Mouse (Mus musculus) myocyte (in vitro differentiated cells): ENCODE data around the gene Epb41l5. TPM values are rescaled to one million over a fixed set of nuclear protein-coding genes. Genes with fewer than 3 reads are reported as not detected.

Source experiments
- H3K27me3 ChIP-seq: one replicate; pipeline ENCODE4 v1.6.1; 2011; ENCODE audit not compliant: control insufficient read depth, insufficient read depth, insufficient read length
- H3K36me3 ChIP-seq: one replicate; pipeline ENCODE4 v1.6.1; 2011; ENCODE audit not compliant: control insufficient read depth, insufficient read depth
- H3K4me2 ChIP-seq: one replicate; pipeline ENCODE4 v1.6.1; 2011; ENCODE audit warnings: low read depth, control low read depth
- H3K4me3 ChIP-seq: one replicate; pipeline ENCODE4 v1.5.1; 2011; ENCODE audit warnings: mild to moderate bottlenecking, control low read depth, moderate library complexity
- H3K79me2 ChIP-seq: one replicate; pipeline ENCODE4 v1.6.1; 2011; ENCODE audit not compliant: control insufficient read depth, insufficient read depth
- H3ac ChIP-seq: one replicate; pipeline ENCODE4 v1.6.1; 2011; ENCODE audit not compliant: control insufficient read depth, insufficient read length
- CEBPB ChIP-seq: IDR thresholded peaks from 2 replicates; pipeline ENCODE4 v1.6.1; 2011; ENCODE audit warnings: mild to moderate bottlenecking, moderate library complexity; ENCODE audit not compliant: poor library complexity, insufficient read depth, severe bottlenecking
- E2F4 ChIP-seq: IDR thresholded peaks from one replicate; pipeline ENCODE4 v1.6.1; 2011; ENCODE audit warnings: mild to moderate bottlenecking, control low read depth, moderate library complexity; ENCODE audit not compliant: insufficient read depth
- MAX ChIP-seq: IDR thresholded peaks from one replicate; pipeline ENCODE4 v1.6.1; 2011; ENCODE audit warnings: low read depth, mild to moderate bottlenecking, control low read depth
- MYOD1 ChIP-seq, 3 experiments: IDR thresholded peaks; one replicate each; pipeline ENCODE4 v1.6.1; 2011; ENCODE audit warnings: control low read depth in 2 of 3, low read depth in 2 of 3, mild to moderate bottlenecking in 2 of 3, moderate library complexity in 1 of 3; ENCODE audit not compliant: insufficient read length in 2 of 3, control insufficient read depth in 1 of 3
- MYOG ChIP-seq, 3 experiments: IDR thresholded peaks; one replicate each; pipeline ENCODE4 v1.6.1; 2011; ENCODE audit warnings: control low read depth in 2 of 3, low read depth in 2 of 3, mild to moderate bottlenecking in 2 of 3; ENCODE audit not compliant: insufficient read length in 2 of 3, control insufficient read depth in 1 of 3, insufficient read depth in 1 of 3
- POLR2A ChIP-seq: IDR thresholded peaks from one replicate; pipeline ENCODE4 v1.6.1; 2011; ENCODE audit warnings: low read depth, mild to moderate bottlenecking, control low read depth, moderate library complexity; ENCODE audit not compliant: insufficient read length
- POLR2AphosphoS2 ChIP-seq: IDR thresholded peaks from one replicate; pipeline ENCODE4 v1.6.1; 2011; ENCODE audit warnings: low read depth, control low read depth; ENCODE audit not compliant: insufficient read length
- REST ChIP-seq: IDR thresholded peaks from one replicate; pipeline ENCODE4 v1.6.1; 2011; ENCODE audit warnings: mild to moderate bottlenecking, control low read depth, moderate library complexity; ENCODE audit not compliant: insufficient read depth, insufficient read length
- SRF ChIP-seq: IDR thresholded peaks from one replicate; pipeline ENCODE4 v1.6.1; 2011; ENCODE audit warnings: low read depth; ENCODE audit not compliant: control insufficient read depth, insufficient read length
- TCF12 ChIP-seq: IDR thresholded peaks from one replicate; pipeline ENCODE4 v1.6.1; 2011; ENCODE audit warnings: mild to moderate bottlenecking, control low read depth; ENCODE audit not compliant: poor library complexity, insufficient read depth, severe bottlenecking
- TCF3 ChIP-seq: IDR thresholded peaks from one replicate; pipeline ENCODE4 v1.6.1; 2011; ENCODE audit warnings: low read depth, control low read depth; ENCODE audit not compliant: insufficient read length
- USF1 ChIP-seq: IDR thresholded peaks from one replicate; pipeline ENCODE4 v1.6.1; 2011; ENCODE audit warnings: low read depth, mild to moderate bottlenecking, control low read depth, moderate library complexity
- polyA plus RNA-seq: library from polyadenylated mRNA; unstranded; fragments of >200 nt; fragmentation: generic; extraction: Trizol; gene quantifications from one replicate; pipeline ENCODE4 v1.2.1, GENCODE M21; 2012; ENCODE audit warnings: missing spikeins

The Epb41l5 gene
- polyA plus RNA-seq, 1 experiment, result 2.1 TPM

DNA sequence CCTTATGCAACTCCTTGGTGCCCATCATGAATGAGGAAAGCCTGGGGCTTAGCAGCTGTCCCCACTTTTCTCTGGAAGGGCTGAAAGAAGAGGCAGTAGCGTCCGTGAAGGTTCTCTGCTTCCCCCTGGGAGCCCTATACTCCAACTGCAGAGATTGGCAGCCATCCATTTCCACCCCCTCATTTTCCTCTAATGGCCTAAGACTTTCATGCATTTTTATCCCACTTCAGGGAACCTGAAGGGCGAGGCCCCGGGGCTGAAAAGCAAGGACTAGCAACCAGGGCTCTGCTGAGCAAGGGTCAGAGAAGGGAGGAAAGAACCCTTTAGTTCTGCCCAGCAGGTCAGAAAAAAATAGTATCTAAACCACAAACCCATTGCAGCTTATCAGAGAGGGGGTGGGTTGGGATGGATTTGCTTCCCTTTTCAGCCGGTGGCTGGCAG lies 123.8 kb downstream of the Epb41l5 start:
- H3K79me2 ChIP-seq, result peaks cover 10% of the 10 kb centered on the region
- H3K4me2 ChIP-seq, result peak overlapping the region; percentile 98
- peak overlapping the region; percentile 38 for H3K4me3 ChIP-seq
- no peaks in the 10 kb centered on the region for H3K27me3 ChIP-seq
- H3ac ChIP-seq, result no peak overlapping the region
- no peak for TF ChIP-seq REST
- TF ChIP-seq MYOD1 (IDR thresholded peaks at IDR 0.05; ENCODE audit: control insufficient read depth in 1 of 3, insufficient read length in 2 of 3, low read depth in 2 of 3), result peak in 2 of 3 experiments; percentile 69 to 70
- H3K36me3 ChIP-seq, result peaks cover 7% of the 10 kb centered on the region

DNA sequence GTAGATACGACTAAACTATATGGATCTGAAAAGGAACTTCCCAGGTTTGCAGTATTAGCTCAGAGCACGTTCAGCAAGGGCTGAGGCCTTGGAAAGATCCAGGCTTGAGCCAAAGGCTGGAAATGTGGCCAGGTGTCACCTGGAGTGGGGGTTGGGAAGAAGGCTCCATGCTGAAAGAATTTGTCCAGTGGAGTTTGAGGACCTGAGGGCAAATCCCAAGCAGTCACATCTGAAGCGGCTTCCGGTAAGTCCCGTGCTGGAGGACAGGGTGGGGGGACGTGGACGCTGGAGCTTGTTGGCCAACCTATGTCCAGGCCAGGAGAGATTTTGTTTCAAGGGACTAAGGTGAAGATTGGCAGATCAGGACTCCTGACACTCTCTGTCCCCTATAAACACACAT lies 125.0 kb downstream of the Epb41l5 start:
- Histone ChIP-seq H3K79me2 (peaks cover 10% of the 10 kb centered on the region), H3K27me3 (no peaks in the 10 kb centered on the region), H3K4me2 (no peak overlapping the region), H3K36me3 (peaks cover 7% of the 10 kb centered on the region), H3K4me3 (no peak overlapping the region), H3ac (no peak overlapping the region)
- TF ChIP-seq MYOD1 (IDR thresholded peaks at IDR 0.05; ENCODE audit: control insufficient read depth in 1 of 3, insufficient read length in 2 of 3, low read depth in 2 of 3), result no peak
- no peak for TF ChIP-seq POLR2AphosphoS2
- no peak for TF ChIP-seq SRF
- no peak for TF ChIP-seq MAX
- TF ChIP-seq E2F4, result no peak
- no peak for TF ChIP-seq REST
- no peak for TF ChIP-seq MYOG (IDR thresholded peaks at IDR 0.05; ENCODE audit: control insufficient read depth in 1 of 3, insufficient read depth in 1 of 3, insufficient read length in 2 of 3, low read depth in 2 of 3)
- TF ChIP-seq USF1, result no peak

DNA sequence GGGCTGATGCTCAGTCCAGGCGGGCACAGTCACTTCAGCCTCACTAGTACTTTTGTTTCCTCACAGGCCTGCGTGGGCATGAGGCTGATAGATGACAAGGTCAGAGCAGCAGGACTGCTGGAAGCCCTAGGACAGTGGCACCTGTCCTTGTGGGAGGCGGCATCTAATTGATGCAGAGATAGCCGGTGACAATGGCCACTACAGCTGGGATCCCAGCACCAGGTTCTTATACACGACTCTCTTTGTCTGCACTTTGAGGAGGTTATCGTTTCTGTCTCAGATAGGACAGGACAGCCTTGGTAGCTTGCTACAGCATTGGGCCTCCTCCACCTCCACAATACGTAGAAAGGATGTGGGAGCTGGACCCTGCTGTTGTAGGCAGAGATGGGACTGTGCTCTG lies 125.4 kb downstream of the Epb41l5 start:
- TF ChIP-seq TCF3 (no peak), USF1 (no peak), CEBPB (no peak), REST (no peak), POLR2AphosphoS2 (no peak), MYOD1 (IDR thresholded peaks at IDR 0.05; ENCODE audit: control insufficient read depth in 1 of 3, insufficient read length in 2 of 3, low read depth in 2 of 3) (no peak), SRF (no peak), E2F4 (no peak), MYOG (IDR thresholded peaks at IDR 0.05; ENCODE audit: control insufficient read depth in 1 of 3, insufficient read depth in 1 of 3, insufficient read length in 2 of 3, low read depth in 2 of 3) (no peak), MAX (no peak), POLR2A (no peak), TCF12 (no peak)
- Histone ChIP-seq H3K4me3 (no peak overlapping the region), H3K27me3 (no peaks in the 10 kb centered on the region), H3K4me2 (no peak overlapping the region), H3K36me3 (peaks cover 5% of the 10 kb centered on the region), H3ac (no peak overlapping the region), H3K79me2 (peaks cover 10% of the 10 kb centered on the region)

DNA sequence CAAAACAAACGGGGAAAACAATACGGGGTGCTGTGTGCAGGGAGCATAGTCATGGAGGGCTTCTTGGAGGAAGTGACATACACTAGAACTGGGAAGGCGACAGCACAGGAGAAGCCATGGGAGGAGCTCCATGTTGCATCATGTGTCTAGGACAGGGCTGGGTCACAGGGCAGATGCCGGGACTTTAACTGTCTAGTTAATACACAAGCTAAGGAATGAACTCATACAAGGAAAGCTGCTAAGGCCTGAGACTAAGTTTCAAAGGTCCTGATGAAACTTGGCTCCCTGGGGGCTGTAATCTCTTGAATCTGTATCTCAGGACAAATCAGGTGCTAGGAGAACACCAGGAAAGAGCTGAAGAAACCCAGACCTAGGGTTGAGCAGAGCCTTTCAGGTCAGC lies 126.1 kb downstream of the Epb41l5 start:
- no peak overlapping the region for H3K4me3 ChIP-seq
- TF ChIP-seq SRF, result no peak
- TF ChIP-seq POLR2A, result no peak
- TF ChIP-seq USF1, result no peak
- H3K27me3 ChIP-seq, result no peaks in the 10 kb centered on the region
- H3K36me3 ChIP-seq, result no peaks in the 10 kb centered on the region
- H3ac ChIP-seq, result no peak overlapping the region
- peaks cover 10% of the 10 kb centered on the region for H3K79me2 ChIP-seq
- H3K4me2 ChIP-seq, result no peak overlapping the region

DNA sequence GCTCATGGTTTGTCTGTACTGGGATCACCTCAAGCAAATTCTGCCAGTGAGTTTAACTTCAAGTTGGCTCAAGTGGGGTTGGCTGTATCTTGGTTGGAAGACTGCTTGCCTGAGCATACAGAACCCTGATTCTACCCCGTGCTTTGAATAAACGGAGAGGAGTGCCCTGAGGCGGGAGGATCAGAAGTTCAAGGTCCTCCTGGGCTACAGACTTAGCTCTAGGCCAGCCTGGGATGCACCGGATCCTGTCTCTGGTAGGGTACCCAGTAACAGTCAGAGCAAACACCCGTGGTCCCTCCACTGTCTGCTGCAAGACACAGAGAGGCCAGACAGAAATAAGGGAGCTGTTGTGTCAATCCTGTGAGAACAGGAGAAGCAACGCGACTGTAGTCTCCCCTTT lies 127.1 kb downstream of the Epb41l5 start:
- H3K27me3 ChIP-seq, result no peaks in the 10 kb centered on the region
- H3K4me3 ChIP-seq, result no peak overlapping the region
- no peak for TF ChIP-seq E2F4
- H3K79me2 ChIP-seq, result peaks cover 6% of the 10 kb centered on the region
- H3ac ChIP-seq, result no peak overlapping the region
- H3K36me3 ChIP-seq, result no peaks in the 10 kb centered on the region
- H3K4me2 ChIP-seq, result no peak overlapping the region

DNA sequence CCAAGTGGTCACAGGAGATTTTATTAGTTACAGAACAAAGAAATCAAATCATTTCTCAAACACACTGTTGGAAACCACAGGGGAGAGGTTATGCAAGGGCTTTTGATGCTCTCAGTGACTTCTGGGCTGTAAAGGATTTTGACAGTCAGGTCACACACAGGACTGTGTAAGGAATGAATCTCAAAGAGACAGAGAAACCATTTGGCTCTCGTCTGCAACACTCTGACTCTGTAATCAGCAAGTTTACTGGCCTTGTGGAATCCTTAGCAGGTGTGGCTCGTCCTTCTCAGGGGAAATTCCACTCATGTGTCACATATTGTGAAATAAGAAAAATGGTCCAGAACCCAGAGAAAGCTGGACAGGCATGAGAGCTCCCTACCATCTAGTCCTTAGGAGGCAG lies 127.8 kb downstream of the Epb41l5 start:
- TF ChIP-seq POLR2AphosphoS2 (no peak), MAX (no peak), CEBPB (no peak), MYOG (IDR thresholded peaks at IDR 0.05; ENCODE audit: control insufficient read depth in 1 of 3, insufficient read depth in 1 of 3, insufficient read length in 2 of 3, low read depth in 2 of 3) (no peak), TCF12 (no peak), MYOD1 (IDR thresholded peaks at IDR 0.05; ENCODE audit: control insufficient read depth in 1 of 3, insufficient read length in 2 of 3, low read depth in 2 of 3) (no peak), REST (no peak), POLR2A (no peak), E2F4 (no peak), TCF3 (no peak), USF1 (no peak), SRF (no peak)
- H3K4me2 ChIP-seq, result no peak overlapping the region
- H3K36me3 ChIP-seq, result no peaks in the 10 kb centered on the region
- no peak overlapping the region for H3ac ChIP-seq
- H3K27me3 ChIP-seq, result no peaks in the 10 kb centered on the region
- no peaks in the 10 kb centered on the region for H3K79me2 ChIP-seq
- H3K4me3 ChIP-seq, result no peak overlapping the region
